Mouse (Mus musculus) B cell, adult (primary cell): ENCODE data around the gene Rnf114. TPM values are rescaled to one million over a fixed set of nuclear protein-coding genes. Genes with fewer than 3 reads are reported as not detected.

Experiments used
- total RNA-seq: library from RNA; stranded (reverse); gene quantifications from 4 replicates; pipeline ENCODE4 v1.2.4, GENCODE M21; 2023; ENCODE audit not compliant: inconsistent age

The Rnf114 gene
- total RNA-seq = 95.8 to 107 TPM (median 99.8 TPM) in 4 replicates

GRCm38 (mm10) chr2:167491757-167492708, at the start of gene Rnf114:
Rnf114 (plus strand) TSS chr2:167492645.

GRCm38 (mm10) chr2:167492713-167493636, 530 bp downstream of the Rnf114 start, which contains the start of gene Spata2:
Spata2 (minus strand) TSS chr2:167492887.

GRCm38 (mm10) chr2:167537476-167538297, 45.2 kb downstream of the Rnf114 start, which contains the start of gene Snai1:
Snai1 (plus strand) TSS chr2:167538195.

Other genes starting within 250 kb of the Rnf114 start
- gene B4galt5, start 143.5 kb upstream of the Rnf114 start, total RNA-seq = 62.9 to 69.1 TPM (median 65.8 TPM) in 4 replicates
- gene Slc9a8, start 70.9 kb upstream of the Rnf114 start, total RNA-seq = 95.9 to 99.1 TPM (median 98.3 TPM) in 4 replicates
- 51.0 to 56.8 TPM (median 54.8 TPM) in 4 replicates for gene Spata2, start 242 bp downstream of the Rnf114 start, total RNA-seq
- gene Snai1, start 45.5 kb downstream of the Rnf114 start, total RNA-seq = 1.9 to 4.6 TPM (median 4.4 TPM) in 4 replicates
- gene Ube2v1, start 139.4 kb downstream of the Rnf114 start, total RNA-seq = 139 to 162 TPM (median 148 TPM) in 4 replicates
- 20.4 to 30.4 TPM (median 29.0 TPM) in 4 replicates for gene Gm20431, start 168.9 kb downstream of the Rnf114 start, total RNA-seq
- 93.8 to 96.8 TPM (median 95.8 TPM) in 4 replicates for gene Cebpb, start 196.3 kb downstream of the Rnf114 start, total RNA-seq
- 76.5 to 86.5 TPM (median 80.0 TPM) in 4 replicates for gene Tmem189, start 197.2 kb downstream of the Rnf114 start, total RNA-seq